Mouse (Mus musculus) cerebellum, adult 11 months (tissue): ENCODE measurements at regions not wholly inside any gene's neighbourhood (a gene's known extent, or its start where the extent isn't known, plus 50 kb on each side); places are given as distances from the start of the nearest gene placed in this dataset.

Source experiments
- DNase-seq: peaks from one replicate; pipeline ENCODE4 v3.0.0; 2022

- peak; percentile 24 for DNase-seq
Measured at GRCm38 (mm10) chr1:23629366-23629765, 132.2 kb upstream of the B3gat2 start.

GRCm38 (mm10) chr1:23645093-23645492, 116.5 kb upstream of the B3gat2 start:
- no peak for DNase-seq

GRCm38 (mm10) chr1:23648875-23649506, 112.6 kb upstream of the B3gat2 start:
- DNase-seq: no peak

GRCm38 (mm10) chr1:23649886-23650285, 111.7 kb upstream of the B3gat2 start:
- no peak for DNase-seq

- peak; percentile 73 for DNase-seq
Measured at GRCm38 (mm10) chr1:23653628-23654027, 107.9 kb upstream of the B3gat2 start.

GRCm38 (mm10) chr1:23655768-23656167, 105.8 kb upstream of the B3gat2 start:
- peak; percentile 23 for DNase-seq

GRCm38 (mm10) chr1:23656302-23656701, 105.3 kb upstream of the B3gat2 start:
- peak; percentile 63 for DNase-seq

- DNase-seq: peak; percentile 22
Measured at GRCm38 (mm10) chr1:23656718-23657117, 104.8 kb upstream of the B3gat2 start.

GRCm38 (mm10) chr1:23670514-23670913, 91.0 kb upstream of the B3gat2 start:
- no peak for DNase-seq

GRCm38 (mm10) chr1:23674357-23674756, 87.2 kb upstream of the B3gat2 start:
- DNase-seq: no peak

GRCm38 (mm10) chr1:23676301-23676700, 85.3 kb upstream of the B3gat2 start:
- no peak for DNase-seq

GRCm38 (mm10) chr1:23689398-23689797, 72.2 kb upstream of the B3gat2 start:
- DNase-seq: no peak

GRCm38 (mm10) chr1:23705489-23705888, 56.1 kb upstream of the B3gat2 start:
- peak; percentile 58 for DNase-seq

GRCm38 (mm10) chr1:23706450-23706849, 55.1 kb upstream of the B3gat2 start:
- no peak for DNase-seq
